Mouse (Mus musculus) left cerebral cortex, postnatal 4 days (tissue): Measurements from ENCODE around the gene Ifitm2. TPM values are rescaled to one million over a fixed set of nuclear protein-coding genes. Genes with fewer than 3 reads are reported as not detected.
"Not testable (repeated sequence)": the region's sequence is repeated elsewhere in the genome, so short reads cannot be mapped to it uniquely, and the experiment has no call there.

Experiments
- DNase-seq: peaks from one replicate; pipeline ENCODE4 v3.0.0-alpha.2; 2022
- intact Hi-C: fragments of 180-260 bp; cut with DNase I; formaldehyde crosslinking; loops from one replicate; pipeline ENCODE4 v1.15.1; 2025
- total RNA-seq, 2 experiments: library from RNA; stranded (reverse); gene quantifications; 2 replicates each; pipeline ENCODE4 v1.2.3; 2021

The Ifitm2 gene
- total RNA-seq = 10 to 100 TPM; 36.6 to 45.9 TPM

DNA sequence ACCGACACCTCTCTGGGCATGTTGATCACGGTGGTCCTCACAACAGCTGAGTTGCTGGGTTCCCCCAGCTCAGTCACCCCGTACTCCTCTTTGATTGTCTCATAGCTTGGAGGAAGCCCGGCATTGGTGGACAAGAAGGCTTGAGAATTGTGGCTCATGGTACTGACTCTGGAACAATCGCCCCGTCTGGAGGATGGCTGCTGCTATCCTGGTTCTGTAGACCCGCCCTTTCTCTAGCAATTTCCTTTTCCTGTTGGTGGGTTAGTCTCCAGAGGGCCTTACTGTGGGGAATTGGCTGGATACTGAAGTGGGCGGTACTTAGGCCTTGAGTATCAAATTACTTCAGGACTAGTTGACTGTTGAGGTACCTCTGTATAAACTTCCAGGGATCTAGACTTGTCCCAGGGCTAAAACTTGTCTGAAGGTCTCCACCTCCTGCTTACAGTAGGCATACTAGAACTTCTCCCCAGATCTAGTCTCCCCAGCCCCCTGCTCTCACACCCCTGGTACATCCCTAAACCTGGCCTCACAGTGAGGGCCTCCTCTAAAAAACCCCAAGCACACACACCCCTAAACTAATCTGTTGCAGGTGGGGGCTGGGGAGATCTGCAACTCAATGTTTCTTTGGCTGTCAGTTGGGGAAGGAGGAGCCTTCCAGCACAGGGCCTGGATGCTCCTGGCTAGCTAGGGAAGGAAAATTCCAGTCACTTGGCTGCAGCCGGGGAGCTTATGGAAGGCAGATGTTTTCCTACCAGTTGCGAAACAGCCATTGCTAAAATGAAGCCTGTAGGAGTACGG, at the start of gene Ifitm2, which contains the start of gene Gm45717:
Gene Ifitm2 (minus strand): TSS at position 230 of the 798 bp plus-strand sequence.
Gene Gm45717 (minus strand): TSS at position 180 of the 798 bp plus-strand sequence.
- intact Hi-C loops = no loop called here
- peak; percentile 43 for DNase-seq

GRCm38 (mm10) chr7:141003248-141004010, 47.6 kb upstream of the Ifitm2 start:
- DNase-seq = no peak
- intact Hi-C loops = no loop called here

DNA sequence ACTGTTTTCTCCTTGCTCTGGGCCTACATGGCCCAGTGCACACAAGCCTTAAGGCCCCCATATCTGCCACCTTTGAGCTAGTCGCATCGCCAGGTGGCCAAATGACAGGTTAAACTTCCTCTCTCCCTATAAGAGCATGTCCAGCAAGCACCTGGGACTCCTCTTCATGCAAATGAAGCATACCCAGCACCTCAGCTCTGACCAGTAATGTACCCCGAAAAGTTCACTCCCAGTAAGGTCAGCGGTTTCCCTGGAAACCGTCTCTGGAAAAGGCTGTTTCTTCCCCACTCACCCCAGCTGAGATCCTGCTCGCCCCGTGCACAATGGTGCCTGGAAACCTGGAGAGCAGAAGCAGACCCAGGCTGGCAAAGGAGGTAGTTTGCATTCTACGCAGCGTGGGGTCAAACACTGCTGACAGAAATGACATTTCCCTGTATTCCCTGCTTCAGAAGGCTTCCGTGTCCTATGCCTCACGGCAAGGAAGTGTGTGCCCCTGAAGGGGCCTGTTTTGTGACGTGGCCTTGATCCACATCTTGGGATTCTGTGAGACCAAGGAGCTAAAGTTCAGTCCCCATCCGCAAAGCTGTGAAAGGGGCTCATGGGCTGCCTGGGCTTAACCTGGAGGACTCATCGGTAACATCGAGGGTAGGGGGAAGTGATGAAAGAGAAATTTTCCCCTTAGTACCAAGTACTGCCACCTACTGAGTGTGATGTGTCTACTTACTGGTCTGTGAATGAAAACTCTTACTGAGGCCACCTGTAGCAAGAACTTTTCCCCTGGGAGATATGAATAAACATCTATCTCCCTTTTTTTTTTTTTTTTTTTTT, 45.3 kb upstream of the Ifitm2 start:
- intact Hi-C loops = no loop called here
- no peak for DNase-seq

GRCm38 (mm10) chr7:140998853-140999700, 43.3 kb upstream of the Ifitm2 start:
- intact Hi-C loops = no loop called here

DNA sequence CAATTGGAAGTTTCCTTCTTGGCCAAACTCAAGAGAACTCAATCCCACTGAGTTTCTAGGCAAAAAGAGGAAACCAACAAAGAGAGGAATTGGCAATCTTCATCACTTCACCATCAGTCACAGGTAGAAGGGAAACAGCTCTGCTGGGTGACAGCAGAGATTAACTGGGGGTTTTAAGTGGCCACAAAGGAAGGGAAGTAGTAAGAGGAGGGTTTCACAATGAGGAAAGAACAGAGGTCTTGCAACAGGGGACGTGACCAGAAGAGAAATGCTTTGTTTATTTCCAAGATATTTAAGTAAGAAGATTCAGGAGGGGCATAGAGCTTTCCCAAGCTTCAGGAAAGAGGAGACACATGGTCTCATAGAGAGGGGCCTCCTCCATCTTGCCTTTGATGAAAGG, 42.0 kb upstream of the Ifitm2 start:
- intact Hi-C loops = no loop called here

More at GRCm38 (mm10) chr7:140998853-140999700, 43.3 kb upstream of the Ifitm2 start:
- DNase-seq = no peak

GRCm38 (mm10) chr7:140991117-140991689, 35.4 kb upstream of the Ifitm2 start:
- DNase-seq = no peak
- intact Hi-C loops = no loop called here

More for the DNA sequence above, 42.0 kb upstream of the Ifitm2 start:
- no peak for DNase-seq

DNA sequence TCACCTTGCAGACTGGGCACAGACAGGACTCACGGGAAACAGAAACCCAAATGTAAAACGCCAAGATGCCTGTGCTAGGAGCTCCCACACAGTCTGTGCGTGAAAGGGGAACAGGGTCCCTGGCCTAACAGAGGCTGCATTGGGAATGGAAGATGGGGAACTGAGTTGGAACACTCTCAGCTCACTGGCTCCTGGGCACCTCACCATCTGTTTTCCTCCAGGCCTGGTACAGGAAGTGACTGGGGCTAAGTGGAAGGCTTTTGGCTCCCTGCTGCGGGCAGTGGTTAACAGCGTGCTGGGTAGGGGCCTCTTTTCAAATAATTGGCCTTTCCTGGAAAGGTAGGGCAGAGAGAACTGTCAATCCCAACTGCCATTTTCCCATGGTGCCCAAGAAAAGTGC, 34.8 kb upstream of the Ifitm2 start:
- no peak for DNase-seq
- intact Hi-C loops = no loop called here

GRCm38 (mm10) chr7:140990185-140990584, 34.4 kb upstream of the Ifitm2 start:
- intact Hi-C loops = no loop called here
- DNase-seq = no peak

DNA sequence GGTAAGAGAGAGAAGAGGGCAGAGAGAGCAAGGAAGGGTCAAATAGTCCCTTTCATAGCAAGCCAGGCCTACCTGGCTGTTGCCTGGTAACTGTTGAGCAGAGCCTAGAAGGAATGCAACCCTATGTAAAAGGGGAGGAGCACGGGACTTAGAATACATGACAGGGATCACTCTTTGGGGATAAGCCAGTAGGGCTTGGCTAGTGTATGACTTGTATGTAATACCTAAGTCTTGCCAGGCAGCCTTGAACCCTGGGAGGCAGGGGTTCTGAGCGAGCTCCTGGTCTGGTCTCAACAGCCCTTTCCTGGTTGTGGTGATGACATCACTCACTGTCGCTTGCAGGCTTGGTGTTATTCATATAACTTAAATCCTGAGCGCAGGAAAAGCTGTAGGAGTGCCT, 33.2 kb upstream of the Ifitm2 start:
- intact Hi-C loops = no loop called here
- no peak for DNase-seq

- DNase-seq = no peak
- intact Hi-C loops = no loop called here
Observed at GRCm38 (mm10) chr7:140987182-140988138, 31.7 kb upstream of the Ifitm2 start.

- intact Hi-C loops = no loop called here
- DNase-seq = no peak
Observed at GRCm38 (mm10) chr7:140982971-140983370, 27.2 kb upstream of the Ifitm2 start.

- DNase-seq = no peak
- intact Hi-C loops = no loop called here
Observed at GRCm38 (mm10) chr7:140981704-140982103, 25.9 kb upstream of the Ifitm2 start.

DNA sequence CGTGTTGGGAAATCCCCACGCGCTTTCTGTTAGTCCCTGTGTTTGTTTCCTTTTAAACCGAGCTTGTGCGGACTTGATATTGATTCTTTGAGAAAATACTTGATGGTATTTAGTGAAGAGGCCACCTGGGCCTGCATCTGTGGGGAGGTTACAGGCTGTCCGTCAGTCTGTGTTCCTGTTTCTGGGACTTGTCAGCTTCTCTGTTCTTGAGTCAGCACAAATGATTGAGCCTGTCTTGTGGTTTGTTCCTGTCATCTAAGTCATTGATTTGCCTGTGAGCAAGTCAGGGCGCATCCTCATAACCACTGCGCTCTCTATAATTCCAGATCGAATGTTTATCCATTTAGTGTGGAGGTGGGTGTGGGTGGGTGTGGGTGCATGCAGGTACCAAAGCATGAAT, 20.9 kb upstream of the Ifitm2 start:
- DNase-seq, intact Hi-C loops: not testable (repeated sequence)

GRCm38 (mm10) chr7:140975465-140975864, 19.7 kb upstream of the Ifitm2 start:
- intact Hi-C loops = no loop called here
- no peak for DNase-seq

DNA sequence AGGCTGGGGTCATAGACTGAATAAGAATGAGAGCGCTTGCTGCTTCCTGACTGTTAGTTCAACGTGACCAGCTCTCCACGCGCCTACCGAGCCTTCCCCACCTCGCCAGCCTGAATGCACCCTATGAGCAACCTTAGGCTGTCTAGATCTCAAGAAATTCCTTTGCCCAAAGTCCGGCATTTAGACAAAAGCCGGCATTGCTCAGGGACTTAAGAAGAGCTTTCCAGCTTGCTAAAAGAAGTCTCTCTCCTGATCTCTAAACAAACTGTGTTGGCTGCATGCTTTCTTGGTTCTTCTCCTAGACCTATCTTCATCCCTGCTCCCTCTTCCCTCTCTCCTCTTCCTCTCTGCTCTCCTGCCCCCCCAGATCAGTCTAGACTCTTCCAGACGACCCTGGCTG, 19.2 kb upstream of the Ifitm2 start:
- DNase-seq = no peak
- intact Hi-C loops = no loop called here

DNA sequence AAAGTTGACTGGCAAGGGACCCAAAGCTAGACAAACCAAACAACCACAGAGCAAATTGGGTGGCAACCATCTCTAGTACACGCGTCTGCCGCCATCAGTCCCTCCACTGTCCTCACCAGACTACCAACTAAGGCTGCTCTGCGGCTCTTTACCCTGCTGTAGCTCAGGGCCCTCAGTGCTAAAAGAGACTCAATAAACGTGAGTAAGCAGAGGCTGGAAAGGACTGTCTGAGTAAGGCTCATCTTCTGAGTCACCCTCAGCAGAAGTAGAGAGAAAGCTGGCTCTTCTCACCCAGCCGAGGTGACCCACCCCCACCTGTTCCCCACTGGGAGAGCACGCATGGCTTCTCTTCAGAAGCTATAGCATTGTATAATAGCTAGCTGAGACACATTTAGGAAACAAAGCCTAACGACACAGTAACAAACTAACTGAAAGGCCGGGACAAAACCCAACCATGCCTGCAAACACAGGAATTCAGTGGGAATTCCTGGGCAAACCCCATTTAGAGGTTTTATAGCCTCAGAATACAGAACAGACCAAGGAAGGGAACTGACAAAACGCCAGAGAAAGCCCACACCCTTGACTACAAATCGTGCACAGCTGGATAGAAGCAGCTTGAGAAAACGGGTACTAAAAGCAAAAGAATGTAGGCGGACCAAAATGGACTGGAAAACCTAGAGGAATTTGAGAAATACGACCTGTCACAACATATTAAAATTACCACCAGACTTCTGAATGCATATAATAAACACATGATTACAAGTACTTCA, 17.8 kb upstream of the Ifitm2 start:
- intact Hi-C loops = no loop called here
- DNase-seq = no peak

- DNase-seq = no peak
- intact Hi-C loops = no loop called here
Observed at GRCm38 (mm10) chr7:140971479-140972171, 15.8 kb upstream of the Ifitm2 start.
